Mouse (Mus musculus): Measurements from ENCODE around the gene Iqgap2. TPM values are rescaled to one million over a fixed set of nuclear protein-coding genes. Genes with fewer than 3 reads are reported as not detected.

Gene Iqgap2
- total RNA-seq, 4 experiments from 2014 or later: 141 to 294 (median 213) TPM

GRCm38 (mm10) chr13:95578016-95578697, 313.6 kb downstream of the Iqgap2 start:
- no peak for DNase-seq

Other genes starting within 250 kb of the Iqgap2 start
- under 1 TPM in 1 of 4 experiments, not detected in 3; 0.10 TPM for gene F2rl2, start 195.1 kb downstream of the Iqgap2 start, total RNA-seq (2022)
- gene Gm20075, start 189.5 kb upstream of the Iqgap2 start, total RNA-seq (2022): 10 to 100 TPM; 19.2 to 28.5 (median 26.0) TPM
- not detected for gene Gm17190, start 190.1 kb upstream of the Iqgap2 start, total RNA-seq (2022)
- gene Sv2c, start 240.7 kb upstream of the Iqgap2 start, total RNA-seq (2022): 1 to 10 TPM in 2 of 4 experiments, under 1 TPM in 2; 0.64 to 1.4 (median 0.93) TPM